Mouse (Mus musculus) cerebellum, adult 2 months (tissue): ENCODE measurements around the gene Nxph1.

ENCODE experiments used
- CTCF ChIP-seq: fragments of 200-500 bp; IDR thresholded peaks from 2 replicates; pipeline ENCODE4 v1.5.1; 2011; ENCODE audit warnings: low read depth, mild to moderate bottlenecking, control low read depth, low read length, moderate library complexity, borderline replicate concordance; ENCODE audit not compliant: insufficient read depth
- POLR2A ChIP-seq: fragments of 200-500 bp; IDR thresholded peaks from 2 replicates; pipeline ENCODE4 v1.6.1; 2011; ENCODE audit warnings: low read length, control low read depth, borderline replicate concordance; ENCODE audit not compliant: insufficient read depth

GRCm38 (mm10) chr6:8958081-8958919, 10.1 kb downstream of the Nxph1 start:
- TF ChIP-seq CTCF (peak; percentile 39; the same call in 1 of the 2 replicates), POLR2A (no peak)
